Mouse (Mus musculus) R1 (cell line): ENCODE data around the gene Ist1.

Source experiments
- DNase-seq: peaks from one replicate; pipeline ENCODE4 v3.0.0-alpha.2; 2018; ENCODE audit warnings: low read depth, low spot score

The Ist1 gene

GRCm38 (mm10) chr8:109693146-109693900 lies at the start of gene Ist1:
TSS of gene Ist1 (minus strand) at chr8:109693260.
- DNase-seq = peak; percentile 98

- no peak for DNase-seq
Observed at GRCm38 (mm10) chr8:109738049-109738380, 45.0 kb upstream of the Ist1 start.

- peak; percentile 86 for DNase-seq
Observed at GRCm38 (mm10) chr8:109737237-109738048, 44.4 kb upstream of the Ist1 start, which contains the start of gene Atxn1l. TSS of gene Atxn1l (minus strand) at chr8:109737739.

GRCm38 (mm10) chr8:109736819-109737218 lies 43.8 kb upstream of the Ist1 start:
- DNase-seq = no peak

GRCm38 (mm10) chr8:109734018-109734417 lies 41.0 kb upstream of the Ist1 start:
- no peak for DNase-seq

- DNase-seq = no peak
Observed at GRCm38 (mm10) chr8:109731012-109731411, 38.0 kb upstream of the Ist1 start.

GRCm38 (mm10) chr8:109725106-109725505 lies 32.0 kb upstream of the Ist1 start:
- DNase-seq = no peak

GRCm38 (mm10) chr8:109714961-109715360 lies 21.9 kb upstream of the Ist1 start:
- no peak for DNase-seq

GRCm38 (mm10) chr8:109712521-109712920 lies 19.5 kb upstream of the Ist1 start:
- DNase-seq = no peak

GRCm38 (mm10) chr8:109707921-109708320 lies 14.9 kb upstream of the Ist1 start:
- DNase-seq = no peak

GRCm38 (mm10) chr8:109706874-109707237 lies 13.8 kb upstream of the Ist1 start:
- peak; percentile 81 for DNase-seq

- peak; percentile 56 for DNase-seq
Observed at GRCm38 (mm10) chr8:109706076-109706873, 13.2 kb upstream of the Ist1 start.

GRCm38 (mm10) chr8:109705320-109706075 lies 12.4 kb upstream of the Ist1 start, which contains the start of gene Zfp821:
TSS of gene Zfp821 (plus strand) at chr8:109705546.
- DNase-seq = peak; percentile 93

- peak; percentile 3 for DNase-seq
Observed at GRCm38 (mm10) chr8:109704565-109705319, 11.7 kb upstream of the Ist1 start.

GRCm38 (mm10) chr8:109698477-109698876 lies 5.4 kb upstream of the Ist1 start:
- DNase-seq = no peak

- no peak for DNase-seq
Observed at GRCm38 (mm10) chr8:109697754-109698153, 4.7 kb upstream of the Ist1 start.

- peak; percentile 6 for DNase-seq
Observed at GRCm38 (mm10) chr8:109694154-109694553, 1.1 kb upstream of the Ist1 start.

GRCm38 (mm10) chr8:109692443-109693145 lies 466 bp downstream of the Ist1 start:
- DNase-seq = peak; percentile 79

- peak; percentile 53 for DNase-seq
Observed at GRCm38 (mm10) chr8:109691769-109692168, 1.3 kb downstream of the Ist1 start.

GRCm38 (mm10) chr8:109687248-109687647 lies 5.8 kb downstream of the Ist1 start:
- DNase-seq = no peak
